Mouse (Mus musculus) MEL (cell line): Measurements from ENCODE around the gene Erc2. TPM values are rescaled to one million over a fixed set of nuclear protein-coding genes. Genes with fewer than 3 reads are reported as not detected.

Experiments used
- DNase-seq: peaks from one replicate; pipeline ENCODE4 v3.0.0; 2011; ENCODE audit warnings: low read depth, low spot score
- H3K27ac ChIP-seq: 2 replicates; pipeline ENCODE4 v1.5.1; 2012; ENCODE audit warnings: low read depth, mild to moderate bottlenecking, control low read depth, low read length, moderate library complexity; ENCODE audit not compliant: control insufficient read depth
- H3K27me3 ChIP-seq, 2 experiments: fragments of 150-350 bp in 1 of 2; sonication (generic) in 1 of 2; 2 replicates each; pipeline ENCODE4 v1.6.1; 2012; ENCODE audit warnings: low read length in 2 of 2, mild to moderate bottlenecking in 2 of 2, improper control_type of control experiment in 1 of 2, moderate library complexity in 1 of 2; ENCODE audit not compliant: insufficient read depth in 2 of 2, control insufficient read depth in 1 of 2
- H3K36me3 ChIP-seq, 2 experiments: 2 replicates each; pipeline ENCODE4 v1.6.1; 2012 to 2014; ENCODE audit warnings: low read length in 2 of 2, improper control_type of control experiment in 1 of 2, inconsistent platforms in 1 of 2, mild to moderate bottlenecking in 1 of 2; ENCODE audit not compliant: insufficient read depth in 2 of 2, control insufficient read depth in 1 of 2
- H3K4me1 ChIP-seq, 2 experiments: fragments of 150-350 bp in 1 of 2; sonication (generic) in 1 of 2; 2 replicates each; pipeline ENCODE4 v1.6.1; 2012; ENCODE audit warnings: low read length in 2 of 2, improper control_type of control experiment in 1 of 2, mild to moderate bottlenecking in 1 of 2; ENCODE audit not compliant: insufficient read depth in 2 of 2, control insufficient read depth in 1 of 2
- H3K4me3 ChIP-seq, 2 experiments: fragments of 150-350 bp in 1 of 2; sonication (generic) in 1 of 2; 2 replicates each; pipeline ENCODE4 v1.5.1; 2012; ENCODE audit warnings: low read depth in 2 of 2, low read length in 2 of 2, mild to moderate bottlenecking in 2 of 2, moderate library complexity in 2 of 2, control low read depth in 1 of 2, improper control_type of control experiment in 1 of 2; ENCODE audit not compliant: control insufficient read depth in 1 of 2, insufficient read depth in 1 of 2
- H3K79me2 ChIP-seq: 2 replicates; pipeline ENCODE4 v1.6.1; 2012; ENCODE audit warnings: mild to moderate bottlenecking, low read length, moderate library complexity; ENCODE audit not compliant: control insufficient read depth, poor library complexity, insufficient read depth
- H3K9ac ChIP-seq: 2 replicates; pipeline ENCODE4 v1.6.1; 2012; ENCODE audit warnings: low read depth, mild to moderate bottlenecking, control low read depth, low read length, moderate library complexity; ENCODE audit not compliant: control insufficient read depth, poor library complexity, severe bottlenecking
- H3K9me3 ChIP-seq: fragments of 150-350 bp; sonication (generic); replicated peaks from 2 replicates; pipeline ENCODE4 v1.6.1; 2012; ENCODE audit warnings: mild to moderate bottlenecking, low read length, improper control_type of control experiment, moderate library complexity; ENCODE audit not compliant: insufficient read depth
- ELF1 ChIP-seq: IDR thresholded peaks from 2 replicates; pipeline ENCODE4 v1.6.1; 2014; ENCODE audit warnings: low read depth, mild to moderate bottlenecking, inconsistent platforms, low read length, improper control_type of control experiment, moderate library complexity
- EP300 ChIP-seq, 2 experiments: IDR thresholded peaks; 2 replicates each; pipeline ENCODE4 v1.6.1; 2011; ENCODE audit warnings: improper control_type of control experiment in 2 of 2, low read length in 2 of 2, low read depth in 1 of 2, mild to moderate bottlenecking in 1 of 2
- GATA1 ChIP-seq: IDR thresholded peaks from 2 replicates; pipeline ENCODE4 v1.6.1; 2011; ENCODE audit warnings: low read depth, low read length, improper control_type of control experiment
- HCFC1 ChIP-seq: IDR thresholded peaks from 2 replicates; pipeline ENCODE4 v1.6.1; 2012; ENCODE audit warnings: low read depth, mild to moderate bottlenecking, inconsistent platforms, low read length, improper control_type of control experiment, moderate library complexity
- JUND ChIP-seq: IDR thresholded peaks from 2 replicates; pipeline ENCODE4 v1.6.1; 2011; ENCODE audit warnings: low read depth, mild to moderate bottlenecking, improper control_type of control experiment, low read length
- MAFK ChIP-seq: IDR thresholded peaks from 2 replicates; pipeline ENCODE4 v1.6.1; 2011; ENCODE audit warnings: low read depth, mild to moderate bottlenecking, low read length, improper control_type of control experiment, borderline replicate concordance
- MAX ChIP-seq: IDR thresholded peaks from 2 replicates; pipeline ENCODE4 v1.6.1; 2011; ENCODE audit warnings: low read length, improper control_type of control experiment
- MEF2A ChIP-seq: IDR thresholded peaks from 2 replicates; pipeline ENCODE4 v1.6.1; 2014; ENCODE audit warnings: low read depth, mild to moderate bottlenecking, inconsistent platforms, low read length, improper control_type of control experiment; ENCODE audit not compliant: poor library complexity, insufficient replicate concordance, severe bottlenecking; ENCODE audit errors: extremely low read depth
- NELFE ChIP-seq: IDR thresholded peaks from 2 replicates; pipeline ENCODE4 v1.6.1; 2011; ENCODE audit warnings: low read depth, low read length, improper control_type of control experiment
- NRF1 ChIP-seq: IDR thresholded peaks from 2 replicates; pipeline ENCODE4 v1.6.1; 2014; ENCODE audit warnings: low read depth, mild to moderate bottlenecking, inconsistent platforms, low read length, improper control_type of control experiment, moderate library complexity; ENCODE audit not compliant: poor library complexity, insufficient read depth, severe bottlenecking
- POLR2AphosphoS5 ChIP-seq: IDR thresholded peaks from 2 replicates; pipeline ENCODE4 v1.6.1; 2012; ENCODE audit warnings: low read depth, borderline replicate concordance, mild to moderate bottlenecking, inconsistent platforms, low read length, moderate library complexity, mixed read lengths
- RAD21 ChIP-seq: IDR thresholded peaks from 2 replicates; pipeline ENCODE4 v1.6.1; 2011; ENCODE audit warnings: mild to moderate bottlenecking, low read depth, low read length, improper control_type of control experiment
- RCOR1 ChIP-seq: IDR thresholded peaks from 2 replicates; pipeline ENCODE4 v1.6.1; 2012; ENCODE audit warnings: low read depth, mild to moderate bottlenecking, inconsistent platforms, low read length, improper control_type of control experiment
- SIN3A ChIP-seq: IDR thresholded peaks from 2 replicates; pipeline ENCODE4 v1.6.1; 2012; ENCODE audit warnings: low read length, improper control_type of control experiment, inconsistent platforms
- SMC3 ChIP-seq: IDR thresholded peaks from 2 replicates; pipeline ENCODE4 v1.6.1; 2011; ENCODE audit warnings: low read depth, low read length, improper control_type of control experiment
- TBP ChIP-seq: IDR thresholded peaks from 2 replicates; pipeline ENCODE4 v1.8.0; 2011; ENCODE audit warnings: low read depth, low read length, improper control_type of control experiment
- TCF12 ChIP-seq: IDR thresholded peaks from 2 replicates; pipeline ENCODE4 v1.6.1; 2014; ENCODE audit warnings: low read depth, mild to moderate bottlenecking, inconsistent platforms, low read length, improper control_type of control experiment, moderate library complexity
- UBTF ChIP-seq: IDR thresholded peaks from 2 replicates; pipeline ENCODE4 v1.6.1; 2012; ENCODE audit warnings: low read depth, mild to moderate bottlenecking, inconsistent platforms, low read length, improper control_type of control experiment, moderate library complexity, borderline replicate concordance; ENCODE audit not compliant: insufficient read depth
- USF1 ChIP-seq: IDR thresholded peaks from 2 replicates; pipeline ENCODE4 v1.6.1; 2014; ENCODE audit warnings: low read depth, mild to moderate bottlenecking, inconsistent platforms, low read length, improper control_type of control experiment, moderate library complexity
- USF2 ChIP-seq, 2 experiments: IDR thresholded peaks; 2 replicates each; pipeline ENCODE4 v1.6.1; 2011 to 2012; ENCODE audit warnings: improper control_type of control experiment in 2 of 2, low read length in 2 of 2, borderline replicate concordance in 1 of 2, inconsistent platforms in 1 of 2, low read depth in 1 of 2, mild to moderate bottlenecking in 1 of 2; ENCODE audit not compliant: insufficient read depth in 1 of 2
- ZMIZ1 ChIP-seq: IDR thresholded peaks from 2 replicates; pipeline ENCODE4 v1.6.1; 2012; ENCODE audit warnings: low read depth, mild to moderate bottlenecking, inconsistent platforms, low read length, improper control_type of control experiment, moderate library complexity
- polyA plus RNA-seq, 2 experiments: library from polyadenylated mRNA; stranded (reverse) in 1 of 2; unstranded in 1 of 2; fragments of >175 nt in 1 of 2; fragments of >200 nt in 1 of 2; gene quantifications; 2 replicates each; pipeline versions ENCODE4 v1.2.1 to v1.2.4; 2012; ENCODE audit warnings: low replicate concordance in 2 of 2, low read depth in 1 of 2; ENCODE audit not compliant: insufficient read length in 2 of 2, insufficient read depth in 1 of 2, missing spikeins in 1 of 2
- total RNA-seq: library from RNA; depleted of rRNA; stranded (reverse); fragments of 300-350 nt; gene quantifications from 2 replicates; pipeline ENCODE4 v1.2.3, GENCODE M21; 2012

Gene Erc2
- total and polyA plus RNA-seq, 3 experiments, result not detected

DNA sequence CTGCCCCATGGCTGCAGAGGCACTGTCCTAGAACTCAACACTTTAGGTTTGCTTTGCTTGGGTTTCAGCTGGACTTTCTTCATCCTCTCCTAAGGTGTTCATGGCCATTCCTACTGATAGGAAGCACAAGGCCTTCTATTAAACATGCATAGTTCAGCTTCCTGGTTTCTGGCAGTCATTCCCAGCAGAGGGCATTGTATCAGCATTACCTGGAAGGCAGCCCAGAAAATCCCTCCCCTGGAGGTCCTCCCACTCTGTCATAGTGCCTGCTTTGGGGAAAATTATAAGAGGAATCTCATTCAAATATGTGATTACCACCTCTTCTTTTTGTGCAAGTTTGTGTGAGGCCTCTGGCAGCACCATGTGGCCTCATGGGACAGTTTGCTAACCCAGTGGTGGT, 199.6 kb downstream of the Erc2 start:
- DNase-seq, result no peak

DNA sequence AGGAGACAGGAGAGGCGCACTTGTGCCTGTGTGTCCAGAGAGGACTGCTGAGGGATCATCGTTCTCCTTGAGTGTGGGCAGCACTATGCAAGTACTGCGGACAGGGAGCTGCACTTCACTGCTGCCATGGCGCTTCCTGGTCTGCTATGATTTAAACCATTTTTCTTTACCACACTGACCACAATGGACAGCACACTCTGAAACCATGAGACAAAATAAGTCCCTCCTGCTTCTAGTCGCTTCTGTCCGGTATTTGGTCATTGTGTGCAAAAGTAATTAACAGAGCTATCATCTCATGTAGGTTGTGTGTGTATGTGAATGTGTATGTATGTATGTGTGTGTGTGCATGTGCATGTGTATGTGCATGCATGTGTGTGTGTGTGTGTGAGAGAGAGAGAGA, 200.3 kb downstream of the Erc2 start:
- Histone ChIP-seq H3K27me3 (no peaks in the 10 kb centered on the region), H3K79me2 (no peaks in the 10 kb centered on the region), H3K27ac (no peak overlapping the region), H3K9ac (no peak overlapping the region), H3K36me3 (no peaks in the 10 kb centered on the region)
- TF ChIP-seq USF1, result no peak
- TF ChIP-seq EP300 (IDR thresholded peaks at IDR 0.05; ENCODE audit: low read depth in 1 of 2, low read length in 2 of 2), result no peak
- TF ChIP-seq ZMIZ1, result no peak
- no peak for TF ChIP-seq RCOR1
- no peak for TF ChIP-seq POLR2AphosphoS5
- no peak for TF ChIP-seq GATA1
- no peak for TF ChIP-seq TCF12
- TF ChIP-seq HCFC1, result no peak
- TF ChIP-seq MEF2A, result no peak
- no peak for TF ChIP-seq USF2 (IDR thresholded peaks at IDR 0.05; ENCODE audit: borderline replicate concordance in 1 of 2, insufficient read depth in 1 of 2, low read depth in 1 of 2, low read length in 2 of 2)
- no peak for TF ChIP-seq TBP
- TF ChIP-seq UBTF, result no peak
- TF ChIP-seq SMC3, result no peak
- TF ChIP-seq MAFK, result no peak
- no peak for TF ChIP-seq ELF1
- TF ChIP-seq SIN3A, result no peak
- TF ChIP-seq, all 39 proteins: peak for 0
- no peak for DNase-seq
- H3K4me3 ChIP-seq, result no peak overlapping the region
- H3K9me3 ChIP-seq, result no peaks in the 10 kb centered on the region
- no peaks in the 10 kb centered on the region for H3K4me1 ChIP-seq

More for the DNA sequence above, 199.6 kb downstream of the Erc2 start:
- no peaks in the 10 kb centered on the region for H3K4me1 ChIP-seq
- H3K27ac ChIP-seq, result no peak overlapping the region
- TF ChIP-seq TCF12 (no peak), NELFE (no peak), JUND (no peak), NRF1 (no peak), RAD21 (no peak), RCOR1 (no peak), ZMIZ1 (no peak), HCFC1 (no peak), MAX (no peak), ELF1 (no peak)
- TF ChIP-seq, all 39 proteins: peak for 0
- Histone ChIP-seq H3K79me2 (no peaks in the 10 kb centered on the region), H3K9ac (no peak overlapping the region), H3K36me3 (no peaks in the 10 kb centered on the region), H3K9me3 (no peaks in the 10 kb centered on the region), H3K27me3 (no peaks in the 10 kb centered on the region), H3K4me3 (no peak overlapping the region)
